Mouse (Mus musculus) liver (tissue): Measurements from ENCODE around the gene Gm4756.
"Not testable (repeated sequence)": the region's sequence is repeated elsewhere in the genome, so short reads cannot be mapped to it uniquely, and the experiment has no call there.

Experiments
- DNase-seq: peaks from one replicate; pipeline ENCODE4 v3.0.0-alpha.2; 2020; ENCODE audit warnings: mixed read lengths

The Gm4756 gene

DNA sequence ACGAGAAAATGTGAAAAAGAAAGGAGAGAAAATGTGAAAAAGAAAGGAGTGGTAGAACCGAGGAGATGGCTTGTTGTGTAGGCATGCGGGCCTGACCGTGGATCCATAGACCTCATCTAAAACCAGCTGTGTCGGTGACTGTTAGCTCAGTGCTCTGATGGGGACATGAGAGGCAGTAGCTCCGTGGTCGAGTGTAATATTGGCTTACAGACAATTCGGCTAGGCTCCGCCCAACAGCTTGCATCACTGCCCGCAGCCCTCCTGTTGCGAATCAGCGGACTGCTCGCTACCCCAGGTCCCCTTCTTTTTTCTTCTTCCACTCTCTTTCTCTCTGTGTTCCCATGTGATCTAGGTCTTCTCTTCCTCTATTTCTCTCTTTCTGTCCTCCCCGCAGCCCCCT lies 540 bp downstream of the Gm4756 start:
- no peak for DNase-seq

DNA sequence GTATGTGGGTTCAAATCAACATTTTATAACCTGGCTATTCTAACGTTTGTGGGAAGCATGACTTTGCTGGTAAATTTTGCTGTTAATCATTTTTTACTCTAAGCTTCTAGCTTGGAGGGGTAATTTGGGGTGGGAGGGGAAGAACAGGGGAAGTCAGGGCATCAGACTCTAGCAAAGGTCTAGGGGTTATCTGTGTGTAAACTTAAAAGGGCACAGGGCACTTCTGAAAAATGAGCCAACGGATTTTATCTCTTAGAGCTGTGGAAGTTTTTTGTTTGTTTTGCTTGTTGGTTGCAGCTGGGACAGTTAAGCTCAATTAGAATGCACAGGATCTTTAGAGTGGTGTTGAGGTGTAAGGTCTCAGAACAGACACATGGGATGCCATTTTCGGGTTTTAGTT lies 11.4 kb downstream of the Gm4756 start:
- DNase-seq: no peak

DNA sequence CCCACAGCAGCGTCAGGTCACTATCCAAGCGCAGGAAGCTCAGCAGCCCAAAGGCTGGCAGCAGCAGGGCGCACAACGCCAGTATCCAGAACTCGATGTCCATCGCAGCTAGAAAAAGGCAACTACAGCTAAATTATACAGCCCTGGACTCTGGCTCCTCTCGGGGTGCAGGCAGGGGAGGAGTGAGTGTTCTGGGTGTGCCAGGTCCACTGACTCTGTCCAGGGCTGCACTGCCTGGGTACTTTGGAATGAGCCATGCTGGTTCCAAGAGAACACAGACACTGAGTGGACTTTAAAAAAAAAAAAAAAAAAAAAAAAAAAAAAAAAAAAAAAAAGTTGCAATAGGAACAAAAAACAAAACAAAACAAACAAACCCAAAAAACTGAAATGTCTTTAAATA lies 20.7 kb downstream of the Gm4756 start:
- no peak for DNase-seq

DNA sequence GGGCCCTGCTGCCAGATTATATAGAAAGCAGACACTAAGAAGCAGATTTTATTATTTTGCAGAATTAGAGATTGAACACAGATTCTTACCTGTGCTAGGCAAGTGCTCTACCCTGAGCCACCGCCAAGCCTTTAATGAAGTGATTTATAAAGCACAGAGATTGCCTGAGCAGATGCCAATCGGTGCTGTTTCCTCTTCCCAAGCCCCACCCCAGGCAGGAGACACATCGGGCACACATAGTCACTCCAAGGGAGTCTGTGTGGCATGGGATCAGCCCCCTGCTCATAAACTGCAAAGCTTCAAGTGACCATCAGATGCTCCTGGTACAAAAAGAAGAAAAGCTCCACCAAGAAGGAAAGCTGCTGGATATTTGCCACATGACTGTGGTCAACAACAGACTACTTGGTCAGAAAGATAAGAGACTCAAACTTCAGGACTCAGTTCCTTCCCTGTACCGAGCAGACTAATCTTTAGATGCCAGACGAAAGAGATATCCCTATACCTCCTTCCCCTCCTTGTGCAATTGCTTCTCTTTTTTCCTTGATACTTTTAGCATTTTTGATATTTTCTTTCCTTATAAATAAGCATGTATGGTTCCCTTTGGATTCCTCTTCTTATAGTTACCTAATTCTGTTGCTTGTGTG lies 26.5 kb downstream of the Gm4756 start:
- no peak for DNase-seq

DNA sequence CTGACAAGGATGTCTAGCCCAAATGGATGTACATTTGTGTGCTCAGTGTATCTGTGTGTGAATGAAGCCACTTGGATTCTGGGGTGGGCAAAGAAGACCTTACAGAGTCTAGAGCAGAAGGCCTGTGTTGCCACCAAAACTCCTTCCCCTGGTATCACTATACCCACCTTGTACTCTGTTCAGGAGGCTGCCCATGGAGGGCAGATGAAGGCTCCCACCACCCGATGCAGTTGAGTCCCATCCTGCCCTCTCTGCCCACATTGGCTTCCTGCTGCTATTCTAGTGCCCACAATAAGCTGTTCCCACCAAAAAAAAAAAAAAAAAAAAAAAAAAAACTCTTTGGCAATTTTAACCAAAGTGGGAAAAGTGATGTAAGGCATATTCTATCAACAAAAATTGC lies 28.0 kb downstream of the Gm4756 start:
- no peak for DNase-seq

DNA sequence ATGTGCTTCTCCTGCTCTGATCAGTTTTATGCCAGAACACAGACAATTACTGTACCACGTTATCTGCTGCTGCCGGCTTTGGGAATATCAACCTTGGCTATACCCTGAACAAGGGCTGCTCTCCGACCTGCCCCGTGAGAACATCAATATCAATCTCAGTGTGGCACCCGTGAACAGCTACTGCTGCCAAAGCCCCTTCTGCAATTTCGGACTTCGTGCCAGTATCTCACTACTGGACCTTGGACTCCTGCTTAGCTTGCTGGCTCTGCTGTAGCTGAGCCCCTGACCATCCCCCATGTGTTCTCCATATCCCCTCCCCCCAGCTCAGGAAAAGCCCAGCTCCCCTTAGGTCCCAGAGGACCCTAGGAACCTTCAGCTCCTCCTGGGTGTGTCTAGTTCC lies 28.6 kb downstream of the Gm4756 start:
- DNase-seq: no peak

DNA sequence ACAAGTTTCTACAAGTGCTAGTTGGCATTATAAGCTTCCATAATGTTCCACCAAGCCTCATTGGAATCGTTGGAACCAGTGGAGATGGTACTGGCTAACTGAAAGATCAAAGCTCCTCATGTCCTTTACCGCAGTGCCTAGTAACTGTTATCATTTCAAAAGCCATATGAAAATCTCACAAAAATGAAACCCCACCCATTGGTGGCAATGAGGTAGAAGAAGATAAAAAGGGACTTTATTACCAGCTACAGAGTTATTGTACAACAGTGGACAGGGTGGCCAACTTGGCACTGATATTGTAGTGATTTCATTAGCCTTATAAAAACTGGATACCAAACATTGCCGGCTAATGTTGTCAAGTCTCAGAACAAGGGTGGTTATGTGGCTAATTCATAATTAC lies 37.4 kb downstream of the Gm4756 start:
- DNase-seq: no peak

DNA sequence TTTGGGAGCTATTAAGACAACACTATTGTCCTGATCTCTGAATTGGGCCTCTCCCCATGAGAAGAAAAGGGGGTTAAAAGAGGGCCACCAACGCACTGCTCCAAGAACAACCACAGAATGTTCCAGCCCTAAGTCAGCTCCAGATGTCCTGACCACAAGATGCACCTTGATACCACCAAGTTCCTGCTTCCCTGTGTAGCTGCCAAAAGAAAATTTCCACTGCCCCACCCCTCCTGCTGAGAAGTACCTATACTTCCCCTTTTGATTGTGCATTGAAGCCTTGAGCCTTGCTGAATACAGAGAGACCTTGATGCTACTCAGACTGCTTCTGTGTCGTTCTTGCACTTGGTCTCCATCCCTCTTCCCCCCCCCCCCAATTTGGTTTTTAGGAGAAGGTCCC lies 50.7 kb downstream of the Gm4756 start:
- not testable (repeated sequence) for DNase-seq

DNA sequence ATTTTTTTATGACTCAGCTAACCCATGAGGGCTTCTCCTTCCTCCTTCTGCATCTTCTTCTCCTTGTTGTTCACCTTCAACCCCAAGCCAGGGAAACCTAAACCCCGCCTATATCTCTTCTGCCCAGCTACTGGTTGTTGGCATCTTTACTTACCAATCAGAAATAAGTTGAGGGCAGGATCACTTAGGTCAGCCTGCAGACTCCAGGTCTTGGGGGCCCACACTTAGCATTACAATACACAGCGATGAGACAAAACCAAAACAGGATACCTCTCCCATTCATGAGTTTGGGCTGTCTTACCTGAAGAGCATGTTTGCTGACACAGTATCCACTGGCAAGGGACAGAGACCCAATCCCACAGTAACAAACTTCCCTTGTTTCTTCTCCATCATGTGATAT lies 55.5 kb downstream of the Gm4756 start:
- DNase-seq: no peak

DNA sequence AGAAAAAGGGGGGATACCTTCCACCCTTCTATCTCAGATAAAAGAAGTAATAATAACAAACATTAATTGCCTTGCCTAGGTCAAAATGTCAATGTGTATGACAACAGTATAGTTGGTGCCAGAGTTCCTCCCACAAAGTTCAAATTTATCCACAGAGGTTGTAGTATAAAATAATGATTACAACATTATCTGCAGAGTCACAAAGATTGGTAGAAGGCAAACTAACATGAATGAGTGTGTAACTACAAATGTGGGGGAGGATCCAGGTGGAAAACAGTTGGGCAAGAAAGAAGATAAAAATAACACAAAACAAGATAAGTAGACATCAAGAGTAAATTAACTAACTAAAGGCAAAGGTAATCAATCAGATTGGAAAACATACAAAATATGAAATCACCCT lies 56.5 kb downstream of the Gm4756 start:
- DNase-seq: no peak

DNA sequence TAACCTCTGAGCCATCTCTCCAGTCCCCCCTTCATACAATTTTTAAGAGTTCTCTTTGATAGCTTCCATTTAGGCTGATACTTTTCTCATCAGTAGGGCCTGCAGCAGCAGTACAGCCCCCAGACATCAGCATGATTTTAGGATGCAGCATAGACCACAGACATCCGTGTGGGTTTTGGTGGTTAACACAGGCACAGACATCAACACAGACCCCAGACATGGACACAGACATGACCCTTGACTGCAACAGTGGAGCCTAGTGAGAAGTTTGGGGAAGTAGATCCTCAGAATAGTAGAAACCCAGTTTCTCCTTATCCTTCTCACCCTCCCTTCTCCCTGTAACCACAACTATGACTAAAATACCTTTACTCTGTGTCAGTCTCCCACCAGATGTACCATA lies 64.1 kb downstream of the Gm4756 start:
- no peak for DNase-seq

DNA sequence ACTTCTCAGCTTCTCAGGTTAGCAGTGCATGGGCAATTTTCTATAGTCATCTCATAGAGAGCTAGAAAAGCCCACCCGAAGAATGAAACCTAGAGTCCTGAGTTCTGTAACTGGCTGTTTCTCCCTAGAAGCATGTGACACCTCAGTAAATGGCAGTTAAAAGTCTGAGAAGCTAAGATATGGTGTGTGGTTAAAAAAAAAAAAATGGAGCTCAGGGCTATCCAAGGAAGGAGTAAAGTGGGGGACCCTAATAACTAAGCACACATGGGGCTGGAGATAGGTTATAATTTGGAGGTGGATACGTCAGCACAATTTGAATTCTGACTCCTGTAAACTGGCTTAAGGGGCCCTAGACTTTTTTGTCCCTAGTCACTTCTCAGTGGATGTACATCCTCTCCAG lies 66.4 kb downstream of the Gm4756 start:
- DNase-seq: no peak

DNA sequence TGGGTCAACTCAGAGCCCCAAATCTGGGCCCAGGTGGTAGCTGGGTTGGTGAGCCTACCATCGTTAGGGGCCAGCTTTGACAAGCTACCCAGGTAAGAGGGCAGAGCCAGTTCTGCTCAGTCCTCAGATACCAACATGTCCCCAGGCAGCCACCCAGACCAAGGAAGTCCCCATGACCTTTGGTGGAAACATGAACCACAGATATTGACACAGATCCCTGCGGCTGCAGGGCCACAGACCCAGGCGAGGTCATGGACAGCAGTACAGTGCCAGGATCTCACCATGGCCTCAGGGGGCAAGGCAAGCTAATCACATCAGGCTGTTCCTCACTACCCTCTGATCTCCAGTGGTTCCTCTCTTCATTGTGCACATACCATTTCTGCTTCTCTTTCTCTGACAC lies 67.4 kb downstream of the Gm4756 start:
- DNase-seq: peak; percentile 7

DNA sequence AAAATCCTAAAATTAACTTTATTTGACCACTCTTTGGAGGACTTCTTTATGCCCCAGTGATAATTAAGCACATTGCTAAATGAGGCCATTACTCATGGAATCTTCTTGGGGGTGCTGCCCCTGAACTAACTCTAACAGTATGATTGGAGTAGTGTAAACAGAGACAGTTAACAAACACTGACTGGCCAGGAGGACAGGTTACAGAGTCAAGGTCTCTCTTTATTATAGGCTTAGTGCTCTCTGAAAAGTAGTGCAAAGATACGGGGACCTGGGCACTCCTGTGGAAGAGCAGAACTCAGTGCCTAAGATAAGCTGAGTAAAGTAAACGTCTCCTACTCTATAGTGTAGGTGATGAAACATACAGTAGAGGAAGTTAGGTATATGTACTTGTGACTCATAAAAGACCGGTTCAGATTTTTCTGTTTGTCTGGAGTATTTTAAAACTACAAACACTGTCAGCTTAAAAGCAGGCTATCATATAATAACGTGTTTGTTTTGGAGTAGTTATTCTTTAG lies 85.1 kb downstream of the Gm4756 start:
- DNase-seq: no peak

DNA sequence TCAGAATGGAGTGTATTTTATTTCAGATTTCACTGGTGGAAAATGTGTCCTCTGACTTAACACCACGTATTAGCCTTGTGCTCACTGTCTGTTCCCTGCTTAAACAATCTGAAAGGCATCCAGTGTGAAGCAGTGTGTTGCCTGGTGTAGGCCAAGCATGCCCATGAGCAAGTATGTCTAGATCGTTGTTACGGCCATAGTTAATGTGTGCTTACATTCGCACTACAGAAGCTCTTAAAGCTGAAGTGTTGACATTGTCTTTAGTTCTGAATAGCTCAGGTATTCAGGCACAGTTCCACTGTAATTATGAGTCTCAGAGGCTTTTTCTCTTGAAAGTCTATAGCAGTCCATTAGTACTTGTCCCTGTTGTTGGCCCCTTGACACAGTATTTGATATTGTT lies 95.1 kb downstream of the Gm4756 start:
- DNase-seq: no peak

DNA sequence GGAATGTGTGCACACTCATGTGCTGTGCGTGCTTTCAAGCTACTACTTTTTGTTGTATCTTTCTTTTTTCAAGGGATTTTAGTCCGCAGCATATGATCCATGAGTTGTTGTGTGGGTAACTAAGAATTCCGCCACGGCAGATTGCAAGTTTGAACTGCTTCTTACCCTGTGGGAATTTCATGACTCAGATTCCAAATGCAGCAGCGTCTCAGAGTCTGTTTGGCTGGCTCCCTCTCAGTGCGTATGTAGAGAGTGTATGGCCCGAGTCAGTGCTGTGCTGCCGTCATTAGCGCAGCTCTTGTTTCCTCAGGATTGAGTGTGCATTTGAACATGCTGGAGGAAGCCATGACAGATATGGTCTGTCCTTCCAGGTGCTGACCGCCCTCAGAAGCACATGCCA lies 110.9 kb downstream of the Gm4756 start:
- no peak for DNase-seq

DNA sequence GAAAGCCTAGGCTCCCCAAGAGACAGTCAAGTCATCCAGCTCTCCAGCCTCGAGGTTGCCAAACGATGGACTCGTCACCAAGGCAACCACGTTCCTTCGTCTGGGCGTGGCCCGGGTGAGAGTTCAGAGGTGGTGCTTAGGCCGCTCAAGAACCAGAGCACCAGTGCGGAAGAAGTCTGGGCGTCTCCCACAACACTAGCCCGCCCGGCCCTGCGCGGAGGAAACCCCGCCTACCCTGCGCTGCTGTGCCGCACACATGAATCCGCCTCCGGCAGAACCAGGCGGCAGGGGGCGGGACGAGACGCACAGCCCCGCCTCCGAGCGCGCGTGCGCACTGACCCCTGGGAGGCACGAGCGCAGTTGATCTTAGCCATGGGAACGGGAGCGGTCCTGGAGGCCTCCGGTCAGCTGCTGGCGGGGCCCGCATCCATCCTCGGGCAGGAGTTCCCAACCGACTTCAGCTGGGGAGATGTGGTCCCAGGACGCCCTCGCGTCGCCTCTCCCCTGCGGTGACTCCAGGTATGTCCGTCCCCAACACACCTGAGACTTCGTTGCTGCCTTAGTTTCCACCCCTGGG lies 113.4 kb downstream of the Gm4756 start, which contains the start of gene Pcnx4:
TSS of gene Pcnx4 (plus strand) at position 363 of the 577 bp plus-strand sequence.
- peak; percentile 99 for DNase-seq

DNA sequence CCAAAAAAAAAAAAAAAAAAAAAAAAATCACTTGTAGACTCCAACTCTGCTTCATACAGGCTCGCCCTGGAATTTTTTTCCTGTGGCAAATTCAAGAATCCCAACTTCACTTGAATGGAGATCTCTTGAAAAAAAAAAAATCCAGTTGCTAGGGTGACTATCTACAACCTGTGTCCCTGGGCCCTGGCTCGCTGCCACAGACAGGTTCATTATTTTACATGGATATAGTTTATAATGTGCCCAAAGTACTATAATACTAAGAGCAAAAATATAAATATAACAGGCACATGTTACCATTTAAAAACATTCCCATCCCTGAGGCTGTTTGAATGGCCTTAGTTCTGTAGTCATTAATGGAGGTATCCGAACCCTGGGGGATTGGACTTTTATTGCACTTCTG lies 113.9 kb downstream of the Gm4756 start:
- no peak for DNase-seq

DNA sequence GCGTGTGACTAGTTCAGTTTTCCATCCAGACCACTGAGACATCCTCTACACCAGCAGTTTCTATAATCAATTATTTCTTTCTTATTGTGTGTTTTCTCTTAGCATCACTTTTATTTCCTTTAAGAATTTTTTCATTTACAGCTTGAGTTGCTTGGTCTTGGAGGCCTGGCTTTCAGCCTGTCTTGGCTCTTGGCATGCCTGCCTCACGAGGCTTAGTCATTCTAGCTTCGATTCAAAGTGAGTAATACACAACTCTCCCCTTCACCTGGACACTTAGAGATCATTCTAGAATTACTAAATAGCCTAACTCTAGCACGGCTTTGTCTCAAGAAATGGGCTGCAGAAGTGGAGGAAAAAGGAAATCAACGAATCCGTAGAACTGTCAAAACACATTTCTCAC lies 115.5 kb downstream of the Gm4756 start:
- DNase-seq: no peak

DNA sequence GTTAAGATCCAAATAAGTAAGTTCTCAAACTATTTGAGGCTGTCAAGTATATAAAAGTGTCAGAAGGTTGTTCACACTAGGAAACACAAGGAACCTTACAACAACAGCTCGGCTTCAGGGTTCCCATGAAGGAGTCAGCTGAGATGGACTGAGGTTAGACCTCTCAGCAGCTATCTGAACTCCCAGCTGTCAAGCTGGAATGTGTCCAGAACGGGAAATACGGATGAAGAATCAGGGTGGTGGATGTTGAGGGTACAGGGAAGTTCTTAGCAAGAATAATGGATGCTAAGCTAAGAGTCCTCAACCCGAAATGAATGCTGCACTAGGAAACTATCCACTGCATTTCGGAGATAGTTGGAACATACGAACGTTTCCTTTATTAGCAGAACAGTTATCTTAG lies 117.2 kb downstream of the Gm4756 start:
- DNase-seq: no peak
